Mouse (Mus musculus) liver, embryonic 18 days (tissue): Measurements from ENCODE around the gene Olfr247. TPM values are rescaled to one million over a fixed set of nuclear protein-coding genes. Genes with fewer than 3 reads are reported as not detected.

Experiments used
- polyA plus RNA-seq: library from polyadenylated mRNA; depleted of rRNA; stranded (reverse); fragments of >200 nt; gene quantifications from 2 replicates; pipeline ENCODE4 v1.2.3, GENCODE M21; 2012; rRNA removed

The Olfr247 gene
- not detected in 2 replicates for polyA plus RNA-seq

DNA sequence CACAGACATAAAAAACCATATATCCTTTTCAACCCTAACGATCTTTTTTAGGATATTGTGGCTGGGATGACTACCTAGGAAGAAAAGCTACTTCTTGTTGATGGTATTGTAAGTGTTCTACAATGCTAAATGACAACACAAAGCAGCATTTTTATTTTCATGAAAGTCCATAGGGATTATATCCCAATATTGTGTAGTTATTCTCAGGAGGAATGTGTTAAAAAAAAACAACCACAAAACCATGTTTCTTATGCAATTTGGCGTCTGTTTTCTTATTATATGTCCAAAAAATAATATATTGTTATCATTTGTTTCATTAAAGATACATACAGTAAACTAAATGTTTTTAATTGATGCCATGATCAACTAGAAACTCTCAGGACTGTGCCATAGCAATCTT is at the start of gene Olfr247:
Gene Olfr247 (minus strand): TSS at position 101 of the 400 bp plus-strand sequence.

DNA sequence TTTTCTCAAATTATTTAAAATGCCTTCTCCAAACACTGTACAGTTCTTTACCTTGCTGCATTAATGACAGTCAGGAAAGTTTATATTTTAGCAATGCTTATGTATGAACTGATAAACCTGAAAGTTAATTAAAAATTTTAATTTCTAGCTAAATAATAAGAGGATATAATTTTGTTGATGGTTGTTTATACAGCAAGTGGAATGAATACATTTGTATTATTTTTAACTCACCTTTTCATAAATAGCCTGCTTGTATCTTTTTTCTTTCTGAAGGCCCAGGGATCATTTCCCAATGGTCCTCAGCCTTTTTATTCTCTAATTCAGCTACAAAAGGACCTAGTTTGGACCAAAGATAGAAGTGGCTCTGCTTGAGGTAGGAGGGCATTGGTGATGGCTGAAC is 36.4 kb upstream of the Olfr247 start, which contains the start of gene Olfr820:
Gene Olfr820 (plus strand): TSS at position 301 of the 400 bp plus-strand sequence.

DNA sequence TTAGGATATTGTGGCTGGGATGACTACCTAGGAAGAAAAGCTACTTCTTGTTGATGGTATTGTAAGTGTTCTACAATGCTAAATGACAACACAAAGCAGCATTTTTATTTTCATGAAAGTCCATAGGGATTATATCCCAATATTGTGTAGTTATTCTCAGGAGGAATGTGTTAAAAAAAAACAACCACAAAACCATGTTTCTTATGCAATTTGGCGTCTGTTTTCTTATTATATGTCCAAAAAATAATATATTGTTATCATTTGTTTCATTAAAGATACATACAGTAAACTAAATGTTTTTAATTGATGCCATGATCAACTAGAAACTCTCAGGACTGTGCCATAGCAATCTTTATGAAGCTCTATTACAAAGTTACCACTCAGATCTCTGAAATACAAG is 9.0 kb upstream of the Olfr247 start, which contains the start of gene Gm10310:
Gene Gm10310 (minus strand): TSS at position 101 of the 400 bp plus-strand sequence.

DNA sequence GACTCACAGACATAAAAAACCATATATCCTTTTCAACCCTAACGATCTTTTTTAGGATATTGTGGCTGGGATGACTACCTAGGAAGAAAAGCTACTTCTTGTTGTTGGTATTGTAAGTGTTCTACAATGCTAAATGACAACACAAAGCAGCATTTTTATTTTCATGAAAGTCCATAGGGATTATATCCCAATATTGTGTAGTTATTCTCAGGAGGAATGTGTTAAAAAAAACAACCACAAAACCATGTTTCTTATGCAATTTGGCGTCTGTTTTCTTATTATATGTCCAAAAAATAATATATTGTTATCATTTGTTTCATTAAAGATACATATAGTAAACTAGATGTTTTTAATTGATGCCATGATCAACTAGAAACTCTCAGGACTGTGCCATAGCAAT is 8.8 kb downstream of the Olfr247 start, which contains the start of gene Olfr819:
Gene Olfr819 (minus strand): TSS at position 101 of the 400 bp plus-strand sequence.

DNA sequence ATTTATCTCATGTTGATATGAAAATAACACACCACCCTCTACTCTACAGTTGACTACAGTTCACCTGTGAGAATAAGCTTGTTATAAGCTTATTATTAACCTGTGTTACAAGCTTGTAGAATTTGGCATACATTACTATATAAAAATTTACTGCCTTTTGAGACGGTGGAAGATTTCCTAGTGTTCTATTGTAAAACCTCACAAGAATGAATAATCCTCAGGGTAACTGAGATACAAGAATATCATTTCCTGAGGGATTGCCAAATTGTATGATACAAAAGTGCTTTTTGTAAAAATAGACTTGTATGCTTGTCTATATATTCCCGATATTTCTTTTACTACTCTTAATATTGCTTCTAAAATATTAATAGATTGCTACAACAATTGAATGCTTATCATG is 26.9 kb downstream of the Olfr247 start, which contains the start of gene Olfr818:
Gene Olfr818 (minus strand): TSS at position 101 of the 400 bp plus-strand sequence.

Other genes with a start within 250 kb of the Olfr247 start
- gene Olfr805, start 246.8 kb downstream of the Olfr247 start, polyA plus RNA-seq = not detected in 2 replicates
- gene Olfr806, start 234.2 kb downstream of the Olfr247 start, polyA plus RNA-seq = not detected in 2 replicates
- gene Olfr807, start 218.3 kb downstream of the Olfr247 start, polyA plus RNA-seq = not detected in 2 replicates
- gene Olfr808, start 210.7 kb downstream of the Olfr247 start, polyA plus RNA-seq = not detected in 2 replicates
- gene Olfr809, start 201.5 kb downstream of the Olfr247 start, polyA plus RNA-seq = not detected in 2 replicates
- gene Olfr810, start 181.2 kb downstream of the Olfr247 start, polyA plus RNA-seq = not detected in 2 replicates
- not detected in 2 replicates for gene Olfr811, start 171.7 kb downstream of the Olfr247 start, polyA plus RNA-seq
- not detected in 2 replicates for gene Olfr812, start 130.0 kb downstream of the Olfr247 start, polyA plus RNA-seq
- gene Olfr813, start 120.8 kb downstream of the Olfr247 start, polyA plus RNA-seq = not detected in 2 replicates
- not detected in 2 replicates for gene Olfr814, start 96.3 kb downstream of the Olfr247 start, polyA plus RNA-seq
- gene Olfr815, start 70.3 kb downstream of the Olfr247 start, polyA plus RNA-seq = not detected in 2 replicates
- not detected in 2 replicates for gene Olfr816, start 60.5 kb downstream of the Olfr247 start, polyA plus RNA-seq
- gene Olfr818, start 27.0 kb downstream of the Olfr247 start, polyA plus RNA-seq = not detected in 2 replicates
- gene Olfr819, start 8.9 kb downstream of the Olfr247 start, polyA plus RNA-seq = not detected in 2 replicates
- gene Gm10310, start 8.9 kb upstream of the Olfr247 start, polyA plus RNA-seq = not detected in 2 replicates
- gene Olfr820, start 36.5 kb upstream of the Olfr247 start, polyA plus RNA-seq = not detected in 2 replicates
- gene Olfr821, start 54.2 kb upstream of the Olfr247 start, polyA plus RNA-seq = not detected in 2 replicates
- not detected in 2 replicates for gene Olfr822, start 95.1 kb upstream of the Olfr247 start, polyA plus RNA-seq
- not detected in 2 replicates for gene Olfr823, start 139.2 kb upstream of the Olfr247 start, polyA plus RNA-seq
- 0.06 and 0.18 TPM in 2 replicates for gene Olfr824, start 153.9 kb upstream of the Olfr247 start, polyA plus RNA-seq
- gene Olfr825, start 190.6 kb upstream of the Olfr247 start, polyA plus RNA-seq = not detected in 2 replicates
- not detected in 2 replicates for gene Olfr826, start 208.0 kb upstream of the Olfr247 start, polyA plus RNA-seq
- gene Olfr827, start 238.3 kb upstream of the Olfr247 start, polyA plus RNA-seq = not detected in 2 replicates